Mouse (Mus musculus) neural tube, embryonic 14.5 days (tissue): ENCODE results near the gene Mllt3. TPM values are rescaled to one million over a fixed set of nuclear protein-coding genes. Genes with fewer than 3 reads are reported as not detected.

Experiments used
- ATAC-seq: fragments of 200-750 bp; cut with Nextera tagmentation; 2 replicates; pipeline ENCODE4 v1.8.0; 2017; ENCODE audit warnings: low read depth, mild to moderate bottlenecking, moderate TSS enrichment, moderate library complexity
- H3K27ac ChIP-seq: fragments of 300-500 bp; sonication (generic); 2 replicates; pipeline ENCODE4 v1.5.1; 2014; ENCODE audit warnings: low read depth, mild to moderate bottlenecking, control low read depth, low read length, moderate library complexity, mixed read lengths
- H3K27me3 ChIP-seq: fragments of 300-500 bp; sonication (generic); 2 replicates; pipeline ENCODE4 v1.6.1; 2014; ENCODE audit warnings: low read length; ENCODE audit not compliant: control insufficient read depth, insufficient read depth
- H3K36me3 ChIP-seq: fragments of 300-500 bp; sonication (generic); 2 replicates; pipeline ENCODE4 v1.6.1; 2014; ENCODE audit warnings: low read length, mixed read lengths; ENCODE audit not compliant: control insufficient read depth, insufficient read depth
- H3K4me1 ChIP-seq: fragments of 300-500 bp; sonication (generic); 2 replicates; pipeline ENCODE4 v1.6.1; 2014; ENCODE audit warnings: low read length; ENCODE audit not compliant: control insufficient read depth, insufficient read depth
- H3K4me2 ChIP-seq: fragments of 300-500 bp; sonication (generic); 2 replicates; pipeline ENCODE4 v1.6.1; 2014; ENCODE audit warnings: mild to moderate bottlenecking, low read depth, low read length, control low read depth
- H3K4me3 ChIP-seq: fragments of 300-500 bp; sonication (generic); 2 replicates; pipeline ENCODE4 v1.5.1; 2014; ENCODE audit warnings: low read depth, low read length, control low read depth, mixed read lengths
- H3K9ac ChIP-seq: fragments of 300-500 bp; sonication (generic); replicated peaks from 2 replicates; pipeline ENCODE4 v1.6.1; 2014; ENCODE audit warnings: low read depth, mild to moderate bottlenecking, control low read depth, low read length, mixed read lengths
- H3K9me3 ChIP-seq: fragments of 300-500 bp; sonication (generic); 2 replicates; pipeline ENCODE4 v1.6.1; 2016; ENCODE audit warnings: low read length; ENCODE audit not compliant: control insufficient read depth
- WGBS: fragments of 180-500 bp; shearing (Covaris S2); extraction: QIAGEN DNeasy Blood & Tissue Kit; methylation state at CpG from one replicate; pipeline ENCODE4 v1.1.7; 2014; 5-methylcytosine and 5-hydroxymethylcytosine counted together
- polyA plus RNA-seq: library from polyadenylated mRNA; unstranded; fragments of >200 nt; fragmentation: Nextera tagmentation; extraction: Ambion mirVana; gene quantifications from 2 replicates; pipeline ENCODE4 v1.2.1, GENCODE M21; 2014

Gene Mllt3
- polyA plus RNA-seq, 1 experiment from 2014 or later: 79.4 TPM

GRCm38 (mm10) chr4:87736779-87737178 is 296.4 kb downstream of the Mllt3 start:
- H3K4me3 ChIP-seq: no peak overlapping the region
- ATAC-seq: no peak
- no peak overlapping the region for H3K9ac ChIP-seq
- H3K36me3 ChIP-seq: no peaks in the 10 kb centered on the region
- no peaks in the 10 kb centered on the region for H3K27me3 ChIP-seq
- 70% methylated on average over 3 of the region's 3 CpGs for WGBS
- H3K9me3 ChIP-seq: no peaks in the 10 kb centered on the region
- H3K4me1 ChIP-seq: peaks cover 13% of the 10 kb centered on the region; the same call in 1 of the 2 replicates
- no peak overlapping the region for H3K27ac ChIP-seq
- H3K4me2 ChIP-seq: no peak overlapping the region

GRCm38 (mm10) chr4:87731118-87731672 is 302.0 kb downstream of the Mllt3 start:
- Histone ChIP-seq H3K4me1 (no peaks in the 10 kb centered on the region), H3K27ac (no peak overlapping the region), H3K36me3 (no peaks in the 10 kb centered on the region), H3K9me3 (no peaks in the 10 kb centered on the region), H3K4me3 (no peak overlapping the region), H3K4me2 (no peak overlapping the region), H3K9ac (no peak overlapping the region), H3K27me3 (no peaks in the 10 kb centered on the region)
- ATAC-seq: no peak
- 68% methylated on average over 5 of the region's 5 CpGs for WGBS

GRCm38 (mm10) chr4:87728581-87728980 is 304.6 kb downstream of the Mllt3 start:
- H3K36me3 ChIP-seq: no peaks in the 10 kb centered on the region
- ATAC-seq: no peak
- no peak overlapping the region for H3K4me3 ChIP-seq
- H3K4me2 ChIP-seq: no peak overlapping the region
- H3K9ac ChIP-seq: no peak overlapping the region
- no peaks in the 10 kb centered on the region for H3K27me3 ChIP-seq
- H3K4me1 ChIP-seq: no peaks in the 10 kb centered on the region
- H3K27ac ChIP-seq: no peak overlapping the region
- H3K9me3 ChIP-seq: no peaks in the 10 kb centered on the region
- 79% methylated on average over 1 of the region's 1 CpGs for WGBS

GRCm38 (mm10) chr4:87723448-87723847 is 309.7 kb downstream of the Mllt3 start:
- Histone ChIP-seq H3K27ac (no peak overlapping the region), H3K9me3 (no peaks in the 10 kb centered on the region), H3K27me3 (no peaks in the 10 kb centered on the region), H3K4me3 (no peak overlapping the region), H3K4me2 (no peak overlapping the region), H3K36me3 (no peaks in the 10 kb centered on the region), H3K9ac (no peak overlapping the region), H3K4me1 (no peaks in the 10 kb centered on the region)
- 52% methylated on average over 6 of the region's 6 CpGs for WGBS
- no peak for ATAC-seq

Other genes with a start within 250 kb of the Mllt3 start
- 19.1 and 23.5 TPM in 2 replicates for gene Focad, start 61.3 kb upstream of the Mllt3 start, polyA plus RNA-seq